Mouse (Mus musculus) hindbrain, postnatal 0 days (tissue): Measurements from ENCODE around the gene Acot11. TPM values are rescaled to one million over a fixed set of nuclear protein-coding genes. Genes with fewer than 3 reads are reported as not detected.
"Not testable (repeated sequence)": the region's sequence is repeated elsewhere in the genome, so short reads cannot be mapped to it uniquely, and the experiment has no call there.

Experiments
- ATAC-seq: fragments of 200-750 bp; cut with Nextera tagmentation; 2 replicates; pipeline ENCODE4 v1.8.0; 2017; ENCODE audit warnings: mild to moderate bottlenecking, moderate TSS enrichment, moderate library complexity
- DNase-seq: peaks from one replicate; pipeline ENCODE4 v3.0.0-alpha.2; 2015; ENCODE audit warnings: low spot score
- H3K27ac ChIP-seq: fragments of 300-500 bp; sonication (generic); 2 replicates; pipeline ENCODE4 v1.5.1; 2014; ENCODE audit warnings: mild to moderate bottlenecking
- H3K27me3 ChIP-seq: fragments of 300-500 bp; sonication (generic); 2 replicates; pipeline ENCODE4 v1.6.1; 2014; ENCODE audit warnings: low read length, mixed read lengths; ENCODE audit not compliant: insufficient read depth
- H3K36me3 ChIP-seq: fragments of 300-500 bp; sonication (generic); 2 replicates; pipeline ENCODE4 v1.6.1; 2014; ENCODE audit warnings: low read length, mixed read lengths; ENCODE audit not compliant: insufficient read depth
- H3K4me1 ChIP-seq: fragments of 300-500 bp; sonication (generic); 2 replicates; pipeline ENCODE4 v1.6.1; 2014; ENCODE audit warnings: antibody characterized with exemption, low read length, mixed read lengths; ENCODE audit not compliant: insufficient read depth
- H3K4me2 ChIP-seq: fragments of 300-500 bp; sonication (generic); 2 replicates; pipeline ENCODE4 v1.6.1; 2014; ENCODE audit warnings: low read depth, mild to moderate bottlenecking, low read length, moderate library complexity, mixed read lengths
- H3K4me3 ChIP-seq: fragments of 300-500 bp; sonication (generic); 2 replicates; pipeline ENCODE4 v1.5.1; 2014; ENCODE audit warnings: low read length
- H3K9ac ChIP-seq: fragments of 300-500 bp; sonication (generic); replicated peaks from 2 replicates; pipeline ENCODE4 v1.6.1; 2014; ENCODE audit warnings: mild to moderate bottlenecking, low read length, moderate library complexity, mixed read lengths
- H3K9me3 ChIP-seq: fragments of 300-500 bp; sonication (generic); 2 replicates; pipeline ENCODE4 v1.6.1; 2016; ENCODE audit warnings: low read length, mixed read lengths
- CTCF ChIP-seq: IDR thresholded peaks from 2 replicates; pipeline ENCODE4 v1.5.1; 2016; ENCODE audit warnings: antibody characterized with exemption, control low read depth, low read depth
- WGBS: fragments of 180-500 bp; shearing (Covaris S2); extraction: QIAGEN DNeasy Blood & Tissue Kit; methylation state at CpG from one replicate; pipeline ENCODE4 v1.1.7; 2014; 5-methylcytosine and 5-hydroxymethylcytosine counted together
- polyA plus RNA-seq: library from polyadenylated mRNA; unstranded; fragments of >200 nt; fragmentation: Nextera tagmentation; extraction: Ambion mirVana; gene quantifications from 2 replicates; pipeline ENCODE4 v1.2.1, GENCODE M21; 2015
- total RNA-seq: library from RNA; depleted of rRNA; stranded (reverse); fragments of >200 nt; gene quantifications from 2 replicates; pipeline ENCODE4 v1.2.3, GENCODE M21; 2014

Gene Acot11
- total and polyA plus RNA-seq, 2 experiments from 2014 or later: 2.0 to 12.2 TPM

DNA sequence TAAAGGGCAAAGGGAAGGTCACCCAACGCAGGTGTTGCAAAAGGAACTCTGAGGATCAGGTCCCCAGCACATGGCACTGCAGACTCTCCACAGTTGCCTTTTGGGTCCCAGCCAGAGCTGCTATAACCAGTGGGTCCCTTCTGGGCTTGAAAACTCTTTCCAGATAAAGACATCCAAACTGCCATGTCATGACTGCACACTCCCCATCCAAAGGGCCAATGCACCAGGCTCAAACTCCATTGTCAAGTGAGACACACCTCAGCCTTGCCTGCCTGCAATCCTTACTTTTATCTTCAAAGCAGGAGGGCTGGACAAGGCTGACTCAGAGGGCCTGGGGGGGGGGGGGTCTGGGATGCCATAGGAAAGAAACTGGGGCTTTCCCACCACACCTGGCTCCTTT is 13.9 kb downstream of the Acot11 start:
- Histone ChIP-seq H3K4me1 (peaks cover 11% of the 10 kb centered on the region), H3K4me2 (no peak overlapping the region), H3K27ac (no peak overlapping the region), H3K4me3 (no peak overlapping the region), H3K9ac (no peak overlapping the region), H3K36me3 (no peaks in the 10 kb centered on the region), H3K27me3 (no peaks in the 10 kb centered on the region), H3K9me3 (no peaks in the 10 kb centered on the region)
- TF ChIP-seq CTCF: no peak
- ATAC-seq (no peak), DNase-seq (no peak)
- 88% methylated on average over 1 of the region's 1 CpGs for WGBS

DNA sequence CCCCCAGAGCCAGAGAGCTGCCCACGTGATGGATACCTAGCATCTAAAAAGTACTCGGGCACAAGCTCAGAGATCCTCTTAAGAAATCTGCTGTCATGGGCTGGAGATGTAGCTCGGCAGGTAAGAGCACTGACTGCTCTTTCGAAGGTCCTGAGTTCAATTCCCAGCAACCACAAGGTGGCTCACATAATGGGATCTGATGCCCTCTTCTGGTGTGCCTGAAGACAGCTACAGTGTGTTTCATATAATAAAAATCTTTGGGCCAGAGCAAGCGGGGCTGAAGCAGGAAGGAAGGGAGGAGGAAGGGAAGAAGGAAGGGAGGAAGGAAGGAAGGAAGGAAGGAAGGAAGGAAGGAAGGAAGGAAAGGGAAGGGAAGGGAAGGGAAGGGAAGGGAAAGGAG is 14.6 kb downstream of the Acot11 start:
- H3K27me3 ChIP-seq, ATAC-seq, H3K4me3 ChIP-seq, H3K9ac ChIP-seq, H3K27ac ChIP-seq, H3K9me3 ChIP-seq, H3K4me2 ChIP-seq, DNase-seq, H3K36me3 ChIP-seq: not testable (repeated sequence)
- WGBS: 71% methylated on average over 5 of the region's 5 CpGs
- H3K4me1 ChIP-seq: peaks cover 16% of the 10 kb centered on the region

DNA sequence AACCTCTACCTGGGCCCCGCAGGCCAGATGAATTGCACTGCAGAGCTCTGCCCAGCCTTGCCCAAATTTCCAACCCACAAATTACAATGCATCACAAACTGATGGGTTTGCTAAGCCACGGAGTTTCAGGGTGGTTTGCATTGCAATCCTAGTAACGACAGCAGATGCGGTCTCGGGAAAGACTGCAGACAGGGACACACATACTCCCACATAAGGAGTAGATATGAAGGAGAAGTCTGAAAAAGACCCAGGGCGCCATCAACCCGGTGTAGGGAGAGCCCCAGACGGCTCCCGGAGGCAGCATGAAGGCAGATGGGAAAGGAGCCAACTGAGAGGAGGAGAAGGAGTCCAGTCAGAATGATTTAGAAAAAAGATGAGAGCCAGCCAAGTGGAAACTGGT is 15.1 kb downstream of the Acot11 start:
- Histone ChIP-seq H3K27me3 (no peaks in the 10 kb centered on the region), H3K36me3 (no peaks in the 10 kb centered on the region), H3K4me1 (peaks cover 18% of the 10 kb centered on the region), H3K4me3 (no peak overlapping the region), H3K27ac (no peak overlapping the region; the same call in 1 of the 2 replicates), H3K4me2 (no peak overlapping the region), H3K9me3 (no peaks in the 10 kb centered on the region), H3K9ac (no peak overlapping the region)
- WGBS: 45% methylated on average over 9 of the region's 9 CpGs
- DNase-seq (peak; percentile 61), ATAC-seq (no peak)
- TF ChIP-seq CTCF: no peak

DNA sequence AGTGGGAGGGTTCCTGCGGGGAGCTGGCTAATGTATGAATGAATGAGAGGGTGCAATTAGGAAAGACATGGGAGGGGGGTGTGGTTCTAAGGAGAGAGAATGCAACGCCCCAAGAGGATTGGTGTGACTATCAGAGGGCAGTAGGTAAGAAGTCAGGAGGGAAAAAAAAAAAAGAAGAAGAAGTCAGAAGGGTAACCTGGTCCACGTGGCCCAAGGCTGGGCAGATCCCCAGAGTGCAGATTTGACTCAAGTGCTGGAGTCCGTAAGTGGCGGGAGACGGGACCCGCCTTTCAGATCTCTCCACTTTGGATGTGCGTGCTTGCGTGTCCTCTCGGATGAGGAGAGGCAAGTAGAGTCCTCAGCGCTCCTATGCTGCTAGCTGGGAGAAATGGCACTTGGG is 16.2 kb downstream of the Acot11 start:
- Histone ChIP-seq H3K27me3 (no peaks in the 10 kb centered on the region), H3K36me3 (no peaks in the 10 kb centered on the region), H3K4me1 (peaks cover 18% of the 10 kb centered on the region), H3K4me2 (no peak overlapping the region), H3K9me3 (no peaks in the 10 kb centered on the region), H3K27ac (no peak overlapping the region), H3K9ac (no peak overlapping the region), H3K4me3 (no peak overlapping the region)
- ATAC-seq (no peak), DNase-seq (no peak)
- TF ChIP-seq CTCF: no peak
- WGBS: 84% methylated on average over 11 of the region's 11 CpGs

DNA sequence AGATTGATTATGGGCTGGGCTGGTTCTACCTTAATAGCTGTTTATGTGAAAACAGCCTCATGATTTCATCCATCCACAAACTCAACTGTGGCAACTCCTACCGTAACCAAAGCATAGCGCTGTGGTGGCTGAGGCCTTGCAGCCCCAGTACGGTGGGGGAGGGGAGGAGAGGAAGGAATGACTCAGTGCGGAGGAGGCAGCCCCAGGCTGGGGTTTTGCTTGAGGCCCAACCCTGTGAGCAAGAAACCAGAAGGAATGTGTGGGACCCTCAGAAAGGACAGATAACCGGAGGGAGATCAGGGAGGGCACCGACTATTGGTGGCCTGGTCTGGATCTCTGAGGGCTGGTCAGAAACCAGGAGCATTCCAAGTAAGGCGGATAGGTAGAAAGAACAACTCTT is 17.0 kb downstream of the Acot11 start:
- TF ChIP-seq CTCF: no peak
- H3K27me3 ChIP-seq: no peaks in the 10 kb centered on the region
- no peak overlapping the region for H3K4me2 ChIP-seq
- ATAC-seq (no peak), DNase-seq (no peak)
- WGBS: 52% methylated on average over 7 of the region's 7 CpGs
- H3K4me1 ChIP-seq: peaks cover 18% of the 10 kb centered on the region
- H3K27ac ChIP-seq: no peak overlapping the region
- no peaks in the 10 kb centered on the region for H3K9me3 ChIP-seq
- H3K4me3 ChIP-seq: no peak overlapping the region
- H3K9ac ChIP-seq: no peak overlapping the region
- no peaks in the 10 kb centered on the region for H3K36me3 ChIP-seq

DNA sequence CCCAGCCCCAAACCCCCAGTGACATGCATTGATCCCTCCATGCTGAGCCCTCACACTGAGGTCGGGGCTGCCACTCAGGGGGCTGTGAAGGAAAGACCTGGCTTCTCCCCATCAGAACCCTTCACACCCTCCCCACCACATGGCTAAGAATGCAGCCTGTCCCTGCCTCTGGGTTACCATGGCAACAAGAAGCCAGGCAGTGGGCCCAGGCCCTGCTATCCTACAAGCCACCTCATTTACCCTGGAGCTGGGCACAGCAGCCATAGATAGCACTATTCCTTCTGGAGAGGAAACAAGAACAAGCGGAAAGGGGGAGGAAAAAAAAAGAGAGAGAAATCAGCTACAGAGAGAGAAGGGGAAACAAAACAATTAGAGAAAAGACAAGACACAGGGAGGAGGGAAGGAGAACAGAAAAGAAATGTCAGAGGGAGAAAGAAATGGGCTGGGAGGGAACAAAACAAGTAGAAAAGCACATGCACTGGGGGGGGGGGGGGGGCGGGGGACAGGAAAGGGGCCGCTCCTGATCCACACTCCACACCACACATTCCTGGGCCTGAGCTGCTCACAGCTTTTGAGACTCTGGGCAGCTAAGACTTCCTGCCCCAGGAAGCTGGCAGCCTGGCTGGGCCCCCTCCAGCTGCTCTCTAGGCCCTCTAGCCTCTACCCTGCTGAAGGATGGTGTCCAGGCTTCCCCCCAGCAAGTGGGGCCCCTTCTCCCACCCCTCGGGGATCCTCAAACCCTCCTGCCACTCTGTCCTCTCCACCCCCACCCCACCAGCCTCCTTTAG is 18.9 kb downstream of the Acot11 start:
- Histone ChIP-seq H3K4me2 (no peak overlapping the region), H3K9me3 (no peaks in the 10 kb centered on the region), H3K4me1 (peaks cover 18% of the 10 kb centered on the region), H3K27me3 (no peaks in the 10 kb centered on the region), H3K27ac (peak overlapping the region; percentile 80), H3K36me3 (no peaks in the 10 kb centered on the region), H3K4me3 (no peak overlapping the region), H3K9ac (no peak overlapping the region)
- TF ChIP-seq CTCF: no peak
- ATAC-seq (peak; percentile 95), DNase-seq (peak; percentile 91)
- WGBS: 5% methylated on average over 3 of the region's 5 CpGs

DNA sequence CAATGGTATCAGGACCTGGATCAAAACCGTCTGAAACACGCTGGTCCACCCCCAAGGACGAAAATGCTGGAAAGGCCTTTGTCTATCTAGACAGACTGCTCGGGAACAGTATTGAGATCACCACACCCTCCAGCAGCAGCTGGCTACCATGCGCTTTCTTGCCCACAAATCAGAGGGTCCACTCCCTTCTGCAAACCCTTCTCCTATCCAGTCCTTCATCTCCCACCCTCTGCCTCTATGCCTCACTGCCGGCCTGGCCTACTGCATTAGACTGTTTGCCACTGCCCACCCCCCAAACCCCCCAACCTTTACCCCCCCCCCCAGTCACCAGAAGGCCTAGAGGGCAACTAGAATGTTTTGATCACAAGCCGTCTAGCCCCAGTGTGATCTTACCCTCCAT is 19.5 kb downstream of the Acot11 start:
- Histone ChIP-seq H3K4me2 (no peak overlapping the region), H3K36me3 (no peaks in the 10 kb centered on the region), H3K9me3 (no peaks in the 10 kb centered on the region), H3K4me1 (peaks cover 18% of the 10 kb centered on the region), H3K9ac (no peak overlapping the region), H3K27me3 (no peaks in the 10 kb centered on the region), H3K4me3 (no peak overlapping the region), H3K27ac (peak overlapping the region; percentile 80)
- WGBS: 41% methylated on average over 7 of the region's 7 CpGs
- DNase-seq (no peak), ATAC-seq (0 out of 2 replicates have a peak, but pooled peaks have one; percentile 8)
- no peak for TF ChIP-seq CTCF
